Mouse (Mus musculus): ENCODE results near the gene Fggy.

DNA sequence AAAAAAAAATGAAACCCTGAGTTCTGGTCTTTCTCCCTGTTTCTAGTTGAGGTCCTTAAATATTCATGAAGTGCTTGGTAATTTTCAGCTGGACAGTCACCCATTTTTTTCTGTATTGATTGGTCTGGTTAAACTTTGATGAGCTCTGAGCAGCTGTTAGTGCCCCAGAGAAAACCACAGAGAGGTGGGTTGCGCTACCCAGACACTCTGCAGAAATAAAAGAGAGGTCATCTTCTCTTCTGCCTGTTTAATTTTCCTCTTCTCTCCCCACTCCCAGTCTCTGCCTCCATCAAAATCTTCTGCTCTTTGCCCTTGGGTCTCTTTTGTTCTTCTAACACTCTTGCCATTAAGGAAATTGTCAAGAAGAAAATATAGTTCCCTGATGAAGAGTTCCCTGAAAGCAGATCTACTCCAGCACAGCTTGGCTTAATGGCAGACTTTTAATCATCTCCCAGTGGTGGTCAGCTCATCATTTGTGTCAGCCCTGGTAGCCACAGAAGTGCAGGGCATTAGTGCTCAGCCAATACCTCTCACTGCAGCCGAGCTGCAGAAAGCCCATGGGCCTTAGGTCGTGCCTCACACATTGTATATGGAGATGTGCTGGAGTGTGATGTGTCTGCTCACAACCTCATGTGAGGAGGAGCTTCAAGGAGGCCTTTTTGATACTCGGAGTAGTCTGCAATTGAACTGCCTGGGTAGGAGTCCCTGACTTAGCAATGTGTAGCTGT, 29.1 kb downstream of the Fggy start:
- no peak for TF ChIP-seq CTCF (IDR thresholded peaks at IDR 0.05; ENCODE audit: low read depth, low read length)
- no peak for TF ChIP-seq POLR2A (IDR thresholded peaks at IDR 0.05; ENCODE audit: extremely low read depth, insufficient read depth, low read length)
